Mouse (Mus musculus) hindbrain, embryonic 15.5 days (tissue): ENCODE results near the gene Rft1. TPM values are rescaled to one million over a fixed set of nuclear protein-coding genes. Genes with fewer than 3 reads are reported as not detected.
"Not testable (repeated sequence)": the region's sequence is repeated elsewhere in the genome, so short reads cannot be mapped to it uniquely, and the experiment has no call there.

Source experiments
- ATAC-seq: fragments of 200-750 bp; cut with Nextera tagmentation; 2 replicates; pipeline ENCODE4 v1.8.0; 2017; ENCODE audit warnings: low read depth, moderate number of reproducible peaks, moderate TSS enrichment; ENCODE audit not compliant: low FRiP score
- H3K27ac ChIP-seq: fragments of 300-500 bp; sonication (generic); replicated peaks from 2 replicates; pipeline ENCODE4 v1.5.1; 2015; ENCODE audit warnings: mild to moderate bottlenecking, inconsistent platforms
- H3K27me3 ChIP-seq: fragments of 300-500 bp; sonication (generic); 2 replicates; pipeline ENCODE4 v1.6.1; 2015; ENCODE audit warnings: control low read depth, inconsistent platforms
- H3K36me3 ChIP-seq: fragments of 300-500 bp; sonication (generic); 2 replicates; pipeline ENCODE4 v1.6.1; 2015; ENCODE audit warnings: control low read depth, inconsistent platforms
- H3K4me1 ChIP-seq: fragments of 300-500 bp; sonication (generic); replicated peaks from 2 replicates; pipeline ENCODE4 v1.6.1; 2015; ENCODE audit warnings: control low read depth, inconsistent platforms
- H3K4me2 ChIP-seq: fragments of 300-500 bp; sonication (generic); 2 replicates; pipeline ENCODE4 v1.6.1; 2015; ENCODE audit warnings: moderate library complexity, mild to moderate bottlenecking, inconsistent platforms
- H3K4me3 ChIP-seq: fragments of 300-500 bp; sonication (generic); 2 replicates; pipeline ENCODE4 v1.5.1; 2015; ENCODE audit warnings: mild to moderate bottlenecking, inconsistent platforms
- H3K9ac ChIP-seq: fragments of 300-500 bp; sonication (generic); 2 replicates; pipeline ENCODE4 v1.6.1; 2015; ENCODE audit warnings: inconsistent platforms
- H3K9me3 ChIP-seq: fragments of 300-500 bp; sonication (generic); 2 replicates; pipeline ENCODE4 v1.6.1; 2016; ENCODE audit warnings: control low read depth, inconsistent platforms
- WGBS: fragments of 180-500 bp; shearing (Covaris S2); methylation state at CpG from one replicate; pipeline ENCODE4 v1.1.7; 2015; 5-methylcytosine and 5-hydroxymethylcytosine counted together
- polyA plus RNA-seq: library from polyadenylated mRNA; unstranded; fragments of >200 nt; fragmentation: Nextera tagmentation; extraction: Ambion mirVana; gene quantifications from 2 replicates; pipeline ENCODE4 v1.2.1, GENCODE M21; 2015

Rft1 gene
- polyA plus RNA-seq, 1 experiment from 2014 or later, result 8.0 TPM

GRCm38 (mm10) chr14:30716953-30717285 lies 62.8 kb downstream of the Rft1 start:
- Histone ChIP-seq H3K36me3 (no peaks in the 10 kb centered on the region), H3K4me1 (peaks cover 16% of the 10 kb centered on the region), H3K27me3 (no peaks in the 10 kb centered on the region), H3K9ac (peak overlapping the region; percentile 81), H3K4me3 (peak overlapping the region; percentile 63), H3K4me2 (peak overlapping the region; percentile 73), H3K9me3 (no peaks in the 10 kb centered on the region), H3K27ac (no peak overlapping the region)
- 2% methylated on average over 7 of the region's 7 CpGs for WGBS
- no peak for ATAC-seq

DNA sequence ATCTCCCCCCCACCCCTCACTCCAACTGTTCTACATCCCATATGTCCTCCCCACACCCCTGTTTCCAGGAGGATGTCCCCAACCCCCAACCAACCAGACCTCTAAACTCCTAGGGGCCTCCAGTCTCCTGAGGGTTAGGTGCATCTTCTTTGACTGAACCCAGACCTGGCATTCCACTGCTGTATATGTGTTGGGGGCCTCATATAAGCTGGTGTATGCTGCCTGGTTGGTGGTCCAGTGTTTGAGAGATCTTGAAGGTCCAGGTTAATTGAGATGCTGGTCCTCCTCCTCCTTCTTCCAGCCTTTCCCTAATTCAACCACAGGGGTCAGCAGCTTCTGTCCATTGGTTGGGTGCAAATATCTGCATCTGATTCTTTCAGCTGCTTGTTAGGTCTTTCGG lies 64.5 kb downstream of the Rft1 start:
- H3K4me1 ChIP-seq, result peaks cover 16% of the 10 kb centered on the region
- H3K9me3 ChIP-seq, H3K36me3 ChIP-seq, H3K4me3 ChIP-seq, ATAC-seq, H3K4me2 ChIP-seq, H3K27ac ChIP-seq, H3K9ac ChIP-seq, H3K27me3 ChIP-seq: not testable (repeated sequence)
- 93% methylated on average over 1 of the region's 1 CpGs for WGBS

DNA sequence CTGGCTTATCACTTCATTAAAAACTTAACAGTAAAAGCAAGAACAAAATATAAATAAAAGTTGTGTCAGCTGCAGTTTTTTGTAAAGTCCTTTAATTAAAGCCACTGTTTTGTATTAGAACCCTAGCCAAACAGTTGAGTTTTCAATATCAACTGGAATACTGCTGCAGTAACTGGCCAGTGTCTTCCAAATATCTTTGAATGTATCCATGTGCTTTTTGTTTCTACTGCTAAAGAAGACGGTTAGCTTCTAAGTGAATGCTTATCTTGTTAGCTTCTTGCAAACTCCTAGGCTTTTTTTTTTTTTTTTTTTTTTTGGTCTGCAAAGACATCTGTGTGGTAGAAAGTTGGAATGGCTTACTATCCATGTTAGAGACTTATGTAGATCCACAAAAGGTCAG lies 65.4 kb downstream of the Rft1 start:
- H3K27ac ChIP-seq, result no peak overlapping the region
- H3K4me3 ChIP-seq, result no peak overlapping the region
- WGBS, result 79% methylated on average over 1 of the region's 1 CpGs
- H3K36me3 ChIP-seq, result no peaks in the 10 kb centered on the region
- peaks cover 16% of the 10 kb centered on the region for H3K4me1 ChIP-seq
- ATAC-seq, result no peak
- no peaks in the 10 kb centered on the region for H3K9me3 ChIP-seq
- H3K27me3 ChIP-seq, result no peaks in the 10 kb centered on the region
- H3K4me2 ChIP-seq, result no peak overlapping the region
- H3K9ac ChIP-seq, result no peak overlapping the region

DNA sequence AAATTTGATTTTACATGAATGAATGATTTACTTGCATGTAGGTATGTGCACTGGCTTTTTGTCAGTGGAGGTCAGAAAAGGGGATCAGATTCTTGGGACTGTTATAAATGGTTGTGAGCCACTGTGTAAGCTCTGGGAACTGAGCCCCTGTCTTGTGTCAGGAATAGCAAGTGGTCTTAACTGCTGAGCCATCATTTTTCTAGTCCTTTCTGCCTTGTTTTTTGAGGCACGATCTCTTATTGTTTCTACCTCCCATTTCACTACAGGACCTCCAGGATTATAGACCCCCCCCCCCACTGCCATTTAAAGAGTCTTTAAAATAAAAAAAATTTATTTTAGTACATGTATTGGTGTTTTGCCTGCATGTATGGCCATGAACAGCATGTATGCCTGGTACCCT lies 67.7 kb downstream of the Rft1 start:
- Histone ChIP-seq H3K4me2 (no peak overlapping the region), H3K9ac (no peak overlapping the region), H3K9me3 (no peaks in the 10 kb centered on the region), H3K4me1 (peaks cover 10% of the 10 kb centered on the region), H3K27ac (no peak overlapping the region), H3K4me3 (no peak overlapping the region), H3K27me3 (no peaks in the 10 kb centered on the region), H3K36me3 (no peaks in the 10 kb centered on the region)
- no peak for ATAC-seq
- WGBS, result 85% methylated on average over 1 of the region's 1 CpGs

GRCm38 (mm10) chr14:30722406-30722805 lies 68.2 kb downstream of the Rft1 start:
- peaks cover 6% of the 10 kb centered on the region for H3K4me1 ChIP-seq
- WGBS, result 83% methylated on average over 5 of the region's 5 CpGs
- ATAC-seq, result no peak

GRCm38 (mm10) chr14:30731896-30732295 lies 77.7 kb downstream of the Rft1 start:
- Histone ChIP-seq H3K4me2 (no peak overlapping the region), H3K4me3 (no peak overlapping the region), H3K9ac (no peak overlapping the region), H3K36me3 (no peaks in the 10 kb centered on the region), H3K4me1 (no peaks in the 10 kb centered on the region), H3K27me3 (no peaks in the 10 kb centered on the region), H3K27ac (no peak overlapping the region), H3K9me3 (no peaks in the 10 kb centered on the region)
- no peak for ATAC-seq
- 74% methylated on average over 3 of the region's 3 CpGs for WGBS

More at GRCm38 (mm10) chr14:30722406-30722805, 68.2 kb downstream of the Rft1 start:
- Histone ChIP-seq H3K27ac (no peak overlapping the region), H3K9me3 (no peaks in the 10 kb centered on the region), H3K36me3 (no peaks in the 10 kb centered on the region), H3K4me2 (no peak overlapping the region), H3K27me3 (no peaks in the 10 kb centered on the region), H3K9ac (no peak overlapping the region), H3K4me3 (no peak overlapping the region)

GRCm38 (mm10) chr14:30734665-30735064 lies 80.5 kb downstream of the Rft1 start:
- no peaks in the 10 kb centered on the region for H3K4me1 ChIP-seq
- ATAC-seq, result no peak
- no peaks in the 10 kb centered on the region for H3K36me3 ChIP-seq
- no peak overlapping the region for H3K4me2 ChIP-seq
- H3K9ac ChIP-seq, result no peak overlapping the region
- no peak overlapping the region for H3K4me3 ChIP-seq
- H3K27ac ChIP-seq, result no peak overlapping the region
- 94% methylated on average over 5 of the region's 5 CpGs for WGBS
- H3K27me3 ChIP-seq, result no peaks in the 10 kb centered on the region
- no peaks in the 10 kb centered on the region for H3K9me3 ChIP-seq

DNA sequence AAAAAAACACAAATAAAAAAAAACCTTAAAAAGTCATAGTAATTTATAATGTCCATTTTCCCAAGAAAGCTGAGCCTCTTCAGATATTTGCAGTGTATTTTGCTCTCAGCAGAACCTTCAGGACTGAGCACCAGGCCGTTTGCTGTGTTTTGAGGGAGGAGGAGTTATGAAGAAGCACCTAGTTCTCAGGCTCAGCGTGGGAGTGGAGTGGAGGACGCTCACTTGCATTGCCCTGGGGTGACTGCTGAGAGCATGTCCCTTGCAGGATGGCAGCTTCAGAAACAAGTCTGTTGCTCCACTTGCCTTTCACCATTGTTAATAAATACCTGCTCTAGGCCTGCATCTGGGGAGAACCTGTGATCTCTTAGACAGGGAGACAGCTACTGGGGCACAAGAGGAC lies 81.7 kb downstream of the Rft1 start:
- H3K4me1 ChIP-seq, result no peaks in the 10 kb centered on the region
- no peak overlapping the region for H3K9ac ChIP-seq
- H3K4me2 ChIP-seq, result no peak overlapping the region
- WGBS, result 80% methylated on average over 3 of the region's 3 CpGs
- no peak for ATAC-seq
- no peaks in the 10 kb centered on the region for H3K9me3 ChIP-seq
- no peaks in the 10 kb centered on the region for H3K36me3 ChIP-seq
- H3K27ac ChIP-seq, result no peak overlapping the region
- no peak overlapping the region for H3K4me3 ChIP-seq
- no peaks in the 10 kb centered on the region for H3K27me3 ChIP-seq

DNA sequence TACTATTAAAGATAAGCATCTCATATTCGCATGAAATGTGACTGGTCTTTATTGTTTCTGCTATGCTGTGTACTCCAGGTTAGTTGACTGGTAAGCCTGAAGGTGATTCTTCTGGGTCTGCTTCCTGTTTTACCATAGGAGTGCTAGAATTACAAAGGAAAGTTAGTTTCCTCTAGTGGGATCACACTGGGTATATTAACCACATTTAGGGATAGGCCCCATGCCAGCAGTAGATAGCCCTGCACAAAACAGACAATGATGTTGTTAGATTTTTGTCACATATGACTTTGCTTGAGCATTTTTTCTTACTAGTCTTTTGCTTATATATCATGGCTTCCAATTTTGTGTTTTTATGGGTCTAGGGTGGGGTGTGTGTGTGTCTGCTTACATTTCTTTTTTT lies 82.3 kb downstream of the Rft1 start:
- Histone ChIP-seq H3K27ac (no peak overlapping the region), H3K27me3 (no peaks in the 10 kb centered on the region), H3K9me3 (no peaks in the 10 kb centered on the region), H3K36me3 (no peaks in the 10 kb centered on the region), H3K4me1 (no peaks in the 10 kb centered on the region), H3K9ac (no peak overlapping the region), H3K4me3 (no peak overlapping the region), H3K4me2 (no peak overlapping the region)
- no peak for ATAC-seq
- 91% methylated on average over 1 of the region's 1 CpGs for WGBS

Other genes with a start within 250 kb of the Rft1 start
- 16.2 and 18.3 TPM in 2 replicates for gene Dcp1a, start 174.8 kb upstream of the Rft1 start, polyA plus RNA-seq
- 8.3 and 10.7 TPM in 2 replicates for gene Cacna1d, start 162.9 kb upstream of the Rft1 start, polyA plus RNA-seq
- gene Tkt, start 106.0 kb upstream of the Rft1 start, polyA plus RNA-seq, result 278 and 288 TPM in 2 replicates
- 27.1 and 28.3 TPM in 2 replicates for gene Prkcd, start 28.1 kb upstream of the Rft1 start, polyA plus RNA-seq
- gene Sfmbt1, start 60.5 kb downstream of the Rft1 start, polyA plus RNA-seq, result 16.9 and 18.1 TPM in 2 replicates
- 19.8 and 20.4 TPM in 2 replicates for gene Tmem110, start 171.2 kb downstream of the Rft1 start, polyA plus RNA-seq
- gene Mustn1, start 224.8 kb downstream of the Rft1 start, polyA plus RNA-seq, result 0.85 and 0.88 TPM in 2 replicates
- not detected in 2 replicates for gene Itih4, start 232.1 kb downstream of the Rft1 start, polyA plus RNA-seq